Mouse (Mus musculus) Patski (cell line): ENCODE measurements at regions not wholly inside any gene's neighbourhood (a gene's known extent, or its start where the extent isn't known, plus 50 kb on each side); places are given as distances from the start of the nearest gene placed in this dataset.

Experiments
- ATAC-seq: fragments of 100-300 bp; one replicate; pipeline ENCODE4 v1.8.0; 2021
- CTCF ChIA-PET: fragments of 350-600 bp; sonication (Branson Sonifier 250); formaldehyde crosslinking; loops from one replicate; lab custom pipeline; 2022; ENCODE audit warnings: inconsistent platforms; lab: Charles Lee
- POLR2A ChIA-PET: fragments of 350-600 bp; sonication (Branson Sonifier 250); formaldehyde crosslinking; loops from one replicate; lab custom pipeline; 2022; ENCODE audit warnings: antibody characterized with exemption, inconsistent platforms; lab: Charles Lee
- DNase-seq: peaks from one replicate; pipeline ENCODE4 v3.0.0-alpha.2; 2011; ENCODE audit warnings: low read depth, low spot score
- H3K27me3 ChIP-seq: fragments of 371-371 bp; one replicate; pipeline ENCODE4 v1.5.1; 2021
- CTCF ChIP-seq: fragments of 100-300 bp; IDR thresholded peaks from one replicate; pipeline ENCODE4 v1.5.1; 2021
- in situ Hi-C: fragments of 300-500 bp; cut with MboI; formaldehyde crosslinking; loops from 3 replicates; pipeline ENCODE4 v1.11.1; 2018; ENCODE audit warnings: low pct_unique_long_range_greater_than_20kb, mixed read lengths

GRCm38 (mm10) chr7:113010150-113010549 lies 56.4 kb downstream of the Rassf10 start:
- no peak for ATAC-seq
- POLR2A ChIA-PET = no interaction called here
- in situ Hi-C loops = no loop called here

GRCm38 (mm10) chr7:113017092-113017755 lies 63.5 kb downstream of the Rassf10 start:
- in situ Hi-C loops = no loop called here
- POLR2A ChIA-PET = no interaction called here
- DNase-seq = no peak

More at GRCm38 (mm10) chr7:113010150-113010549, 56.4 kb downstream of the Rassf10 start:
- DNase-seq = no peak
- CTCF ChIA-PET = no interaction called here
- H3K27me3 ChIP-seq = no peaks in the 10 kb centered on the region
- TF ChIP-seq CTCF = no peak

GRCm38 (mm10) chr7:113021412-113021811 lies 67.7 kb downstream of the Rassf10 start:
- ChIA-PET POLR2A (no interaction called here), CTCF (no interaction called here)
- no peak for TF ChIP-seq CTCF
- ATAC-seq (no peak), DNase-seq (no peak)
- in situ Hi-C loops = no loop called here
- peaks cover 2% of the 10 kb centered on the region for H3K27me3 ChIP-seq

More at GRCm38 (mm10) chr7:113017092-113017755, 63.5 kb downstream of the Rassf10 start:
- H3K27me3 ChIP-seq = peaks cover 2% of the 10 kb centered on the region
- no peak for ATAC-seq
- TF ChIP-seq CTCF = no peak
- CTCF ChIA-PET = no interaction called here

- in situ Hi-C loops = no loop called here
- H3K27me3 ChIP-seq = peaks cover 2% of the 10 kb centered on the region
- no peak for ATAC-seq
- no peak for DNase-seq
- ChIA-PET CTCF (no interaction called here), POLR2A (no interaction called here)
- no peak for TF ChIP-seq CTCF
These were observed 68.8 kb downstream of the Rassf10 start for GRCm38 (mm10) chr7:113022516-113022915.

- POLR2A ChIA-PET = no interaction called here
These were observed 72.0 kb downstream of the Rassf10 start for GRCm38 (mm10) chr7:113025758-113026157.

GRCm38 (mm10) chr7:113026290-113027075 lies 72.7 kb downstream of the Rassf10 start:
- ChIA-PET CTCF (no interaction called here), POLR2A (no interaction called here)
- ATAC-seq = no peak
- no peak for DNase-seq
- H3K27me3 ChIP-seq = no peaks in the 10 kb centered on the region
- in situ Hi-C loops = no loop called here
- no peak for TF ChIP-seq CTCF

More at GRCm38 (mm10) chr7:113025758-113026157, 72.0 kb downstream of the Rassf10 start:
- CTCF ChIA-PET = interaction anchor here (1.1 kb wide), 1 partner anchor 10 kb away, joined by 3 read pairs; no protein-coding TSS in a partner anchor
- H3K27me3 ChIP-seq = peaks cover 2% of the 10 kb centered on the region
- no peak for ATAC-seq
- DNase-seq = no peak
- no peak for TF ChIP-seq CTCF
- in situ Hi-C loops = no loop called here

GRCm38 (mm10) chr7:113027125-113027801 lies 73.5 kb downstream of the Rassf10 start:
- in situ Hi-C loops = no loop called here
- ChIA-PET POLR2A (no interaction called here), CTCF (no interaction called here)
- ATAC-seq (no peak), DNase-seq (no peak)
- H3K27me3 ChIP-seq = no peaks in the 10 kb centered on the region
- TF ChIP-seq CTCF = no peak

- DNase-seq = no peak
- in situ Hi-C loops = no loop called here
- ChIA-PET CTCF (no interaction called here), POLR2A (interaction anchor here (0.5 kb wide), 1 partner anchor 24 kb away, joined by 3 read pairs; no protein-coding TSS in a partner anchor)
- TF ChIP-seq CTCF = no peak
- H3K27me3 ChIP-seq = no peaks in the 10 kb centered on the region
- ATAC-seq = no peak
These were observed 76.4 kb downstream of the Rassf10 start for GRCm38 (mm10) chr7:113030053-113030752.

- DNase-seq (no peak), ATAC-seq (no peak)
- TF ChIP-seq CTCF = no peak
- no peaks in the 10 kb centered on the region for H3K27me3 ChIP-seq
- POLR2A ChIA-PET = interaction anchor here (0.6 kb wide), 1 partner anchor 97 kb away, joined by 3 read pairs; no protein-coding TSS in a partner anchor
- CTCF ChIA-PET = no interaction called here
- in situ Hi-C loops = loop anchor here (5.0 kb wide), 1 partner anchor 92 kb away; no protein-coding TSS in a partner anchor
These were observed 82.0 kb downstream of the Rassf10 start for GRCm38 (mm10) chr7:113035751-113036150.
